Mouse (Mus musculus) heart, adult 2 months (tissue): ENCODE measurements around the gene Patj. TPM values are rescaled to one million over a fixed set of nuclear protein-coding genes. Genes with fewer than 3 reads are reported as not detected.

ENCODE experiments used
- DNase-seq, 2 experiments: peaks; one replicate each; pipeline ENCODE4 v3.0.0; 2021
- H3K27ac ChIP-seq: fragments of 200-600 bp; 2 replicates; pipeline ENCODE4 v1.8.1; 2022
- H3K27me3 ChIP-seq: fragments of 200-500 bp; 2 replicates; pipeline ENCODE4 v1.6.1; 2012; ENCODE audit warnings: mild to moderate bottlenecking, low read length, inconsistent platforms, mixed read lengths; ENCODE audit not compliant: control insufficient read depth, insufficient read depth
- H3K36me3 ChIP-seq: fragments of 200-500 bp; 2 replicates; pipeline ENCODE4 v1.6.1; 2012; ENCODE audit warnings: low read length, inconsistent platforms; ENCODE audit not compliant: control insufficient read depth, insufficient read depth
- H3K4me1 ChIP-seq: fragments of 200-500 bp; 2 replicates; pipeline ENCODE4 v1.6.1; 2011; ENCODE audit warnings: low read length; ENCODE audit not compliant: control insufficient read depth, insufficient read depth
- H3K4me3 ChIP-seq: fragments of 200-600 bp; 2 replicates; pipeline ENCODE4 v1.8.1; 2022
- H3K79me2 ChIP-seq: fragments of 200-500 bp; replicated peaks from 2 replicates; pipeline ENCODE4 v1.6.1; 2012; ENCODE audit warnings: mild to moderate bottlenecking, inconsistent platforms, low read length, moderate library complexity, mixed read lengths; ENCODE audit not compliant: control insufficient read depth, insufficient read depth
- H3K9ac ChIP-seq: fragments of 200-500 bp; 2 replicates; pipeline ENCODE4 v1.6.1; 2012; ENCODE audit warnings: low read depth, mild to moderate bottlenecking, control low read depth, inconsistent platforms, low read length, mixed read lengths
- CTCF ChIP-seq: fragments of 200-600 bp; IDR thresholded peaks from 2 replicates; pipeline ENCODE4 v1.8.1; 2022; ENCODE audit warnings: antibody characterized with exemption, mild to moderate bottlenecking, moderate library complexity
- EP300 ChIP-seq: fragments of 200-500 bp; IDR thresholded peaks from 2 replicates; pipeline ENCODE4 v1.6.1; 2011; ENCODE audit warnings: low read depth, low read length, control low read depth; ENCODE audit not compliant: insufficient read depth
- POLR2A ChIP-seq: fragments of 200-500 bp; IDR thresholded peaks from 2 replicates; pipeline ENCODE4 v1.6.1; 2011; ENCODE audit warnings: mild to moderate bottlenecking, low read depth, low read length, control low read depth; ENCODE audit not compliant: insufficient read depth
- WGBS: fragments of 180-500 bp; shearing (Covaris S2); methylation state at CpG from one replicate; pipeline ENCODE4 v1.1.7; 2018; 5-methylcytosine and 5-hydroxymethylcytosine counted together
- intact Hi-C: fragments of 180-260 bp; cut with DNase I; formaldehyde crosslinking; loops from one replicate; pipeline ENCODE4 v1.15.1; 2025
- polyA plus RNA-seq: library from polyadenylated mRNA; depleted of rRNA; stranded (reverse); fragments of >200 nt; gene quantifications from 2 replicates; pipeline ENCODE4 v1.2.3, GENCODE M21; 2012
- total RNA-seq, 2 experiments: library from RNA; stranded (reverse); gene quantifications; 2 replicates each; pipeline ENCODE4 v1.2.3; 2021

Patj gene
- total and polyA plus RNA-seq, 3 experiments: 6.1 to 14.5 (median 13.8) TPM

- WGBS: 96% methylated on average over 2 of the region's 2 CpGs
Measured at GRCm38 (mm10) chr4:98461804-98462341, 66.3 kb downstream of the Patj start.

GRCm38 (mm10) chr4:98465476-98465875 lies 69.9 kb downstream of the Patj start:
- no peak overlapping the region for H3K9ac ChIP-seq
- H3K27ac ChIP-seq: no peak overlapping the region
- no peak for TF ChIP-seq EP300
- no peak for TF ChIP-seq POLR2A
- TF ChIP-seq CTCF: no peak
- intact Hi-C loops: no loop called here
- no peak for DNase-seq
- H3K4me1 ChIP-seq: no peaks in the 10 kb centered on the region
- no peak overlapping the region for H3K4me3 ChIP-seq
- 75% methylated on average over 1 of the region's 1 CpGs for WGBS
- H3K79me2 ChIP-seq: no peaks in the 10 kb centered on the region
- no peaks in the 10 kb centered on the region for H3K36me3 ChIP-seq
- H3K27me3 ChIP-seq: no peaks in the 10 kb centered on the region

More at GRCm38 (mm10) chr4:98461804-98462341, 66.3 kb downstream of the Patj start:
- Histone ChIP-seq H3K36me3 (no peaks in the 10 kb centered on the region), H3K9ac (no peak overlapping the region), H3K27me3 (no peaks in the 10 kb centered on the region), H3K27ac (no peak overlapping the region), H3K4me3 (no peak overlapping the region), H3K79me2 (no peaks in the 10 kb centered on the region), H3K4me1 (no peaks in the 10 kb centered on the region)
- intact Hi-C loops: no loop called here
- TF ChIP-seq EP300 (no peak), CTCF (no peak), POLR2A (no peak)
- DNase-seq: no peak

GRCm38 (mm10) chr4:98465886-98466285 lies 70.3 kb downstream of the Patj start:
- Histone ChIP-seq H3K9ac (no peak overlapping the region), H3K4me1 (no peaks in the 10 kb centered on the region), H3K36me3 (no peaks in the 10 kb centered on the region), H3K27me3 (no peaks in the 10 kb centered on the region), H3K27ac (no peak overlapping the region), H3K4me3 (no peak overlapping the region), H3K79me2 (no peaks in the 10 kb centered on the region)
- intact Hi-C loops: no loop called here
- DNase-seq: no peak
- WGBS: 46% methylated on average over 2 of the region's 2 CpGs
- TF ChIP-seq CTCF: no peak
- TF ChIP-seq EP300: no peak
- TF ChIP-seq POLR2A: no peak

GRCm38 (mm10) chr4:98471376-98471775 lies 75.8 kb downstream of the Patj start:
- Histone ChIP-seq H3K4me3 (no peak overlapping the region), H3K27ac (no peak overlapping the region), H3K36me3 (no peaks in the 10 kb centered on the region), H3K27me3 (no peaks in the 10 kb centered on the region), H3K4me1 (no peaks in the 10 kb centered on the region; the same call in 1 of the 2 replicates), H3K79me2 (no peaks in the 10 kb centered on the region), H3K9ac (no peak overlapping the region)
- intact Hi-C loops: no loop called here
- no peak for DNase-seq
- 47% methylated on average over 7 of the region's 7 CpGs for WGBS
- TF ChIP-seq EP300 (no peak), POLR2A (no peak), CTCF (no peak)

GRCm38 (mm10) chr4:98473491-98473890 lies 77.9 kb downstream of the Patj start:
- Histone ChIP-seq H3K4me3 (no peak overlapping the region), H3K9ac (no peak overlapping the region), H3K27ac (no peak overlapping the region), H3K36me3 (no peaks in the 10 kb centered on the region), H3K79me2 (no peaks in the 10 kb centered on the region), H3K4me1 (no peaks in the 10 kb centered on the region; the same call in 1 of the 2 replicates), H3K27me3 (no peaks in the 10 kb centered on the region)
- no peak for TF ChIP-seq POLR2A
- TF ChIP-seq CTCF: no peak
- TF ChIP-seq EP300: no peak
- 58% methylated on average over 3 of the region's 3 CpGs for WGBS
- DNase-seq: no peak
- intact Hi-C loops: no loop called here

GRCm38 (mm10) chr4:98478005-98478404 lies 82.4 kb downstream of the Patj start:
- H3K9ac ChIP-seq: no peak overlapping the region
- no peaks in the 10 kb centered on the region; the same call in 1 of the 2 replicates for H3K4me1 ChIP-seq
- WGBS: 81% methylated on average over 3 of the region's 3 CpGs
- H3K27ac ChIP-seq: no peak overlapping the region
- no peak for DNase-seq
- H3K79me2 ChIP-seq: no peaks in the 10 kb centered on the region
- intact Hi-C loops: no loop called here
- no peak for TF ChIP-seq CTCF
- TF ChIP-seq POLR2A: no peak
- TF ChIP-seq EP300: no peak
- H3K36me3 ChIP-seq: no peaks in the 10 kb centered on the region
- H3K27me3 ChIP-seq: no peaks in the 10 kb centered on the region
- H3K4me3 ChIP-seq: no peak overlapping the region
